Comparison of ENCODE assay signal across 29 mouse cellular contexts in the genomic region with DNA sequence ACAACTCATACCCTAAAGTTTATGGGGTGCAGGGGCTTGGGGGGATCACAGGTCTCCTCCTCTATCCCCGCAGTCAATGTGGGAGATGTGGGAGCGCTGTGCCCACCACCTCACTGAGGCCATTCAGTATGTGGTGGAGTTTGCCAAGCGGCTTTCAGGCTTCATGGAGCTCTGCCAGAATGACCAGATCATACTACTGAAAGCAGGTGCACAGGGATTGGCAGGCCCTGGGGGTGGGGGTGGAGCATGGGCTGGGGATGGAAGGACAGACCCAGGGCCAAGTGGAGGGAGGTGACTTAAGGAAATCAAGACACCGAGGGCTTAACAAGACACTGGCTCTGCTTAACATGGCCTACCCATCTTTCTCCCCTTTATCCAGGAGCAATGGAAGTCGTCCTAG. TPM values are rescaled to one million over a fixed set of nuclear protein-coding genes. Genes with fewer than 3 reads are reported as not detected.
"Had no signal": no experiment of that assay in that cellular context is flagged by ENCODE, and none has a peak within 500 bp of the region (broad histone marks: within the 10 kb centered on the region; RNA-seq: fewer than 3 reads in every experiment).

No protein-coding gene starts in this region.

- H3K27me3 ChIP-seq: liver, embryonic 13.5 days; midbrain, embryonic 15.5 days; stomach, embryonic 15.5 days had no signal

- H3K4me1 ChIP-seq: liver, embryonic 13.5 days; midbrain, embryonic 12.5 days; midbrain, embryonic 15.5 days; stomach, embryonic 15.5 days had no signal

- H3K4me2 ChIP-seq: liver, embryonic 13.5 days; midbrain, embryonic 12.5 days; midbrain, embryonic 15.5 days; neural tube, embryonic 13.5 days; stomach, embryonic 15.5 days had no signal

- H3K36me3 ChIP-seq: liver, embryonic 13.5 days; midbrain, embryonic 12.5 days; midbrain, embryonic 15.5 days; neural tube, embryonic 13.5 days; stomach, embryonic 15.5 days had no signal

- H3K27ac ChIP-seq: liver, embryonic 13.5 days; midbrain, embryonic 12.5 days; midbrain, embryonic 15.5 days; neural tube, embryonic 13.5 days; stomach, embryonic 15.5 days had no signal

- ATAC-seq: midbrain, embryonic 15.5 days had no signal

- H3K9ac ChIP-seq: liver, embryonic 13.5 days; midbrain, embryonic 12.5 days; midbrain, embryonic 15.5 days; neural tube, embryonic 13.5 days; stomach, embryonic 15.5 days had no signal

- H3K9me3 ChIP-seq: liver, embryonic 13.5 days; midbrain, embryonic 12.5 days; midbrain, embryonic 15.5 days; neural tube, embryonic 13.5 days; stomach, embryonic 15.5 days had no signal

- H3K4me3 ChIP-seq: liver, embryonic 13.5 days; midbrain, embryonic 12.5 days; midbrain, embryonic 15.5 days; myocyte; neural tube, embryonic 13.5 days; stomach, embryonic 15.5 days had no signal

- DNase-seq: kidney, adult 9 months; kidney, postnatal 14 days; kidney, postnatal 4 days; liver, embryonic 13.5 days; lung, adult 2 months; lung, postnatal 14 days; lung, postnatal 4 days; retina, postnatal 1 day; right cerebral cortex, postnatal 25 days; spleen, adult 18-20 months; thymus, postnatal 14 days had no signal

RNA-seq across cellular contexts. Expression of a gene that starts 7.3 kb away (rescaled TPM):
- total RNA-seq: megakaryocyte progenitor cell, adult 5-6 weeks; monocyte, adult 5-6 weeks; neutrophil, adult 5-6 weeks had no signal
- polyA plus RNA-seq: limb, embryonic 11.5 days; myocyte had no signal

RNA-seq across cellular contexts. Expression of a gene that starts 18.4 kb away (rescaled TPM):
- total RNA-seq: megakaryocyte-erythroid progenitor cell, adult 5-6 weeks had no signal

RNA-seq across cellular contexts. Expression of a gene that starts 28.8 kb away (rescaled TPM):
- total RNA-seq: megakaryocyte progenitor cell, adult 5-6 weeks; megakaryocyte-erythroid progenitor cell, adult 5-6 weeks; monocyte, adult 5-6 weeks; neutrophil, adult 5-6 weeks had no signal
- polyA plus RNA-seq: liver, embryonic 13.5 days; liver, embryonic 16.5 days; myocyte had no signal

RNA-seq across cellular contexts. Expression of a gene that starts 49.1 kb away (rescaled TPM):
- total RNA-seq: layer of hippocampus, adult 18-20 months; layer of hippocampus, postnatal 14 days; left cerebral cortex, adult 8-10 months; left cerebral cortex, postnatal 14 days; megakaryocyte progenitor cell, adult 5-6 weeks; megakaryocyte-erythroid progenitor cell, adult 5-6 weeks; monocyte, adult 5-6 weeks; neutrophil, adult 5-6 weeks had no signal
- polyA plus RNA-seq: kidney, embryonic 16.5 days; limb, embryonic 11.5 days; liver, adult 2 months; liver, embryonic 13.5 days; liver, embryonic 16.5 days; midbrain, embryonic 12.5 days; midbrain, embryonic 15.5 days; myocyte; neural tube, embryonic 13.5 days; urinary bladder, adult 2 months had no signal
